Mouse (Mus musculus): Measurements from ENCODE around the gene Edf1.

- TF ChIP-seq POLR2A (IDR thresholded peaks at IDR 0.05; ENCODE audit: insufficient read length, low read depth), result peak; percentile 37
- peak in 1 of 3 experiments; percentile 83 for TF ChIP-seq MYOG (IDR thresholded peaks at IDR 0.05; ENCODE audit: control insufficient read depth in 1 of 3, insufficient read depth in 1 of 3, insufficient read length in 2 of 3, low read depth in 2 of 3)
- TF ChIP-seq POLR2AphosphoS2 (IDR thresholded peaks at IDR 0.05; ENCODE audit: insufficient read length, low read depth), result no peak
- TF ChIP-seq TCF12 (IDR thresholded peaks at IDR 0.05; ENCODE audit: insufficient read depth, poor library complexity, severe bottlenecking), result no peak
- TF ChIP-seq SRF (IDR thresholded peaks at IDR 0.05; ENCODE audit: control insufficient read depth, insufficient read length, low read depth), result no peak
- TF ChIP-seq CEBPB (IDR thresholded peaks at IDR 0.05; ENCODE audit: insufficient read depth, poor library complexity, severe bottlenecking), result 0 out of 2 replicates have a peak, but pooled peaks have one; percentile 12
- no peak for TF ChIP-seq E2F4 (IDR thresholded peaks at IDR 0.05; ENCODE audit: insufficient read depth)
- TF ChIP-seq USF1 (IDR thresholded peaks at IDR 0.05; ENCODE audit: low read depth), result peak; percentile 93
- TF ChIP-seq REST (IDR thresholded peaks at IDR 0.05; ENCODE audit: insufficient read depth, insufficient read length), result no peak
- peak in 2 of 3 experiments; percentile 21 to 68 for TF ChIP-seq MYOD1 (IDR thresholded peaks at IDR 0.05; ENCODE audit: control insufficient read depth in 1 of 3, insufficient read length in 2 of 3, low read depth in 2 of 3)
These were observed 23.3 kb upstream of the Edf1 start for GRCm38 (mm10) chr2:25534178-25534865.

Data from myocyte (in vitro differentiated cells).